Mouse (Mus musculus): ENCODE measurements at regions not wholly inside any gene's neighbourhood (a gene's known extent, or its start where the extent isn't known, plus 50 kb on each side); places are given as distances from the start of the nearest gene placed in this dataset.
A peak's percentile ranks its signal among the peaks of the same experiment; 100 is the strongest.

GRCm38 (mm10) chr6:12140596-12140995, 233.0 kb downstream of the Phf14 start:
- no peak for DNase-seq (ENCODE audit: low spot score in 2 of 2)

GRCm38 (mm10) chr6:12145216-12145615, 237.6 kb downstream of the Phf14 start:
- no peak for DNase-seq (ENCODE audit: low spot score in 2 of 2)

- DNase-seq (ENCODE audit: low spot score in 2 of 2), result no peak
Observed at GRCm38 (mm10) chr6:12150613-12151333, 243.2 kb downstream of the Phf14 start.

- no peak for DNase-seq (ENCODE audit: low spot score in 2 of 2)
Observed at GRCm38 (mm10) chr6:12163971-12164370, 256.4 kb downstream of the Phf14 start.

- DNase-seq (ENCODE audit: low spot score in 2 of 2), result no peak
Observed at GRCm38 (mm10) chr6:12168533-12168932, 260.9 kb downstream of the Phf14 start.

- DNase-seq (ENCODE audit: low spot score in 2 of 2), result no peak
Observed at GRCm38 (mm10) chr6:12169431-12169830, 261.8 kb downstream of the Phf14 start.

GRCm38 (mm10) chr6:12170722-12171121, 263.1 kb downstream of the Phf14 start:
- no peak for DNase-seq (ENCODE audit: low spot score in 2 of 2)

GRCm38 (mm10) chr6:12171189-12171588, 263.6 kb downstream of the Phf14 start:
- DNase-seq (ENCODE audit: low spot score in 2 of 2), result no peak

- DNase-seq (ENCODE audit: low spot score in 2 of 2), result no peak
Observed at GRCm38 (mm10) chr6:12177996-12178395, 270.4 kb downstream of the Phf14 start.

- DNase-seq (ENCODE audit: low spot score in 2 of 2), result no peak
Observed at GRCm38 (mm10) chr6:12180951-12181350, 273.3 kb downstream of the Phf14 start.

GRCm38 (mm10) chr6:12210190-12210589, 302.6 kb downstream of the Phf14 start:
- DNase-seq (ENCODE audit: low spot score in 2 of 2), result no peak

GRCm38 (mm10) chr6:12214526-12215177, 307.0 kb downstream of the Phf14 start:
- no peak for DNase-seq (ENCODE audit: low spot score in 2 of 2)

GRCm38 (mm10) chr6:12215178-12215553, 307.6 kb downstream of the Phf14 start:
- no peak for DNase-seq (ENCODE audit: low spot score in 2 of 2)

GRCm38 (mm10) chr6:12244151-12244550, 336.5 kb downstream of the Phf14 start:
- no peak for DNase-seq (ENCODE audit: low spot score in 2 of 2)

- DNase-seq (ENCODE audit: low spot score in 2 of 2), result no peak
Observed at GRCm38 (mm10) chr6:12247975-12248374, 340.4 kb downstream of the Phf14 start.

GRCm38 (mm10) chr6:12248599-12248998, 341.0 kb downstream of the Phf14 start:
- DNase-seq (ENCODE audit: low spot score in 2 of 2), result no peak

GRCm38 (mm10) chr6:12254507-12254906, 346.9 kb downstream of the Phf14 start:
- no peak for DNase-seq (ENCODE audit: low spot score in 2 of 2)

- no peak for DNase-seq (ENCODE audit: low spot score in 2 of 2)
Observed at GRCm38 (mm10) chr6:12255434-12255833, 347.8 kb downstream of the Phf14 start.

- DNase-seq (ENCODE audit: low spot score in 2 of 2), result no peak
Observed at GRCm38 (mm10) chr6:12258273-12258672, 350.7 kb downstream of the Phf14 start.

GRCm38 (mm10) chr6:12258940-12259481, 351.4 kb downstream of the Phf14 start:
- DNase-seq (ENCODE audit: low spot score in 2 of 2), result no peak

GRCm38 (mm10) chr6:12259629-12260028, 352.0 kb downstream of the Phf14 start:
- no peak for DNase-seq (ENCODE audit: low spot score in 2 of 2)

GRCm38 (mm10) chr6:12260325-12261076, 352.9 kb downstream of the Phf14 start:
- peak in 1 of 2 experiments; percentile 27 for DNase-seq (ENCODE audit: low spot score in 2 of 2)

Measured in gastrocnemius, postnatal 4 days (tissue).